Mouse (Mus musculus): Measurements from ENCODE around the gene Lifr. TPM values are rescaled to one million over a fixed set of nuclear protein-coding genes. Genes with fewer than 3 reads are reported as not detected.

The Lifr gene
- polyA plus RNA-seq, 1 experiment from 2014 or later, result 20.4 TPM

GRCm38 (mm10) chr15:7130691-7131225 is 40.3 kb downstream of the Lifr start:
- H3K27ac ChIP-seq (ENCODE audit: low read length), result no peak overlapping the region
- peak overlapping the region; percentile 75 for H3K4me3 ChIP-seq (replicated peaks; ENCODE audit: low read length)
- peak overlapping the region; percentile 90 for H3K4me2 ChIP-seq (ENCODE audit: low read depth, low read length)
- no peaks in the 10 kb centered on the region for H3K9me3 ChIP-seq (replicated peaks; ENCODE audit: control insufficient read depth, low read length)
- no peak for ATAC-seq (ENCODE audit: insufficient read depth, low FRiP score)
- peaks cover 18% of the 10 kb centered on the region for H3K4me1 ChIP-seq (ENCODE audit: control insufficient read depth, insufficient read depth, low read length)
- 28% methylated on average over 7 of the region's 7 CpGs for WGBS
- H3K27me3 ChIP-seq (ENCODE audit: control insufficient read depth, insufficient read depth, low read length), result no peaks in the 10 kb centered on the region
- H3K36me3 ChIP-seq (ENCODE audit: control insufficient read depth, insufficient read depth, low read length), result no peaks in the 10 kb centered on the region
- peak overlapping the region; percentile 84 for H3K9ac ChIP-seq (ENCODE audit: low read length)

- no peak for ATAC-seq (ENCODE audit: insufficient read depth, low FRiP score)
- H3K4me2 ChIP-seq (ENCODE audit: low read depth, low read length), result no peak overlapping the region
- no peaks in the 10 kb centered on the region for H3K9me3 ChIP-seq (replicated peaks; ENCODE audit: control insufficient read depth, low read length)
- peaks cover 24% of the 10 kb centered on the region for H3K4me1 ChIP-seq (ENCODE audit: control insufficient read depth, insufficient read depth, low read length)
- no peak overlapping the region for H3K27ac ChIP-seq (ENCODE audit: low read length)
- no peaks in the 10 kb centered on the region for H3K27me3 ChIP-seq (ENCODE audit: control insufficient read depth, insufficient read depth, low read length)
- H3K4me3 ChIP-seq (replicated peaks; ENCODE audit: low read length), result no peak overlapping the region
- no peak overlapping the region for H3K9ac ChIP-seq (ENCODE audit: low read length)
- WGBS, result 60% methylated on average over 13 of the region's 13 CpGs
- H3K36me3 ChIP-seq (ENCODE audit: control insufficient read depth, insufficient read depth, low read length), result no peaks in the 10 kb centered on the region
Observed at GRCm38 (mm10) chr15:7132741-7133140, 42.3 kb downstream of the Lifr start.

GRCm38 (mm10) chr15:7134454-7135052 is 44.1 kb downstream of the Lifr start:
- no peak overlapping the region for H3K4me3 ChIP-seq (replicated peaks; ENCODE audit: low read length)
- no peak overlapping the region for H3K4me2 ChIP-seq (ENCODE audit: low read depth, low read length)
- H3K9me3 ChIP-seq (replicated peaks; ENCODE audit: control insufficient read depth, low read length), result no peaks in the 10 kb centered on the region
- H3K36me3 ChIP-seq (ENCODE audit: control insufficient read depth, insufficient read depth, low read length), result no peaks in the 10 kb centered on the region
- no peak for ATAC-seq (ENCODE audit: insufficient read depth, low FRiP score)
- peaks cover 27% of the 10 kb centered on the region for H3K4me1 ChIP-seq (ENCODE audit: control insufficient read depth, insufficient read depth, low read length)
- no peak overlapping the region for H3K27ac ChIP-seq (ENCODE audit: low read length)
- no peak overlapping the region for H3K9ac ChIP-seq (ENCODE audit: low read length)
- 57% methylated on average over 11 of the region's 11 CpGs for WGBS
- H3K27me3 ChIP-seq (ENCODE audit: control insufficient read depth, insufficient read depth, low read length), result no peaks in the 10 kb centered on the region

- no peak for ATAC-seq (ENCODE audit: insufficient read depth, low FRiP score)
- H3K27ac ChIP-seq (ENCODE audit: low read length), result no peak overlapping the region
- H3K4me1 ChIP-seq (ENCODE audit: control insufficient read depth, insufficient read depth, low read length), result peaks cover 22% of the 10 kb centered on the region
- no peaks in the 10 kb centered on the region for H3K27me3 ChIP-seq (ENCODE audit: control insufficient read depth, insufficient read depth, low read length)
- H3K4me2 ChIP-seq (ENCODE audit: low read depth, low read length), result no peak overlapping the region
- no peak overlapping the region for H3K4me3 ChIP-seq (replicated peaks; ENCODE audit: low read length)
- no peaks in the 10 kb centered on the region for H3K36me3 ChIP-seq (ENCODE audit: control insufficient read depth, insufficient read depth, low read length)
- WGBS, result 60% methylated on average over 6 of the region's 6 CpGs
- H3K9me3 ChIP-seq (replicated peaks; ENCODE audit: control insufficient read depth, low read length), result no peaks in the 10 kb centered on the region
- no peak overlapping the region for H3K9ac ChIP-seq (ENCODE audit: low read length)
Observed at GRCm38 (mm10) chr15:7135982-7136562, 45.7 kb downstream of the Lifr start.

- no peaks in the 10 kb centered on the region for H3K36me3 ChIP-seq (ENCODE audit: control insufficient read depth, insufficient read depth, low read length)
- H3K9me3 ChIP-seq (replicated peaks; ENCODE audit: control insufficient read depth, low read length), result no peaks in the 10 kb centered on the region
- no peak overlapping the region for H3K9ac ChIP-seq (ENCODE audit: low read length)
- ATAC-seq (ENCODE audit: insufficient read depth, low FRiP score), result no peak
- no peak overlapping the region for H3K27ac ChIP-seq (ENCODE audit: low read length)
- H3K4me1 ChIP-seq (ENCODE audit: control insufficient read depth, insufficient read depth, low read length), result peaks cover 19% of the 10 kb centered on the region
- 81% methylated on average over 10 of the region's 10 CpGs for WGBS
- H3K4me3 ChIP-seq (replicated peaks; ENCODE audit: low read length), result no peak overlapping the region
- no peak overlapping the region for H3K4me2 ChIP-seq (ENCODE audit: low read depth, low read length)
- H3K27me3 ChIP-seq (ENCODE audit: control insufficient read depth, insufficient read depth, low read length), result no peaks in the 10 kb centered on the region
Observed at GRCm38 (mm10) chr15:7136912-7137311, 46.5 kb downstream of the Lifr start.

GRCm38 (mm10) chr15:7137607-7138006 is 47.2 kb downstream of the Lifr start:
- ATAC-seq (ENCODE audit: insufficient read depth, low FRiP score), result peak; percentile 35; the same call in 1 of the 2 replicates
- Histone ChIP-seq H3K36me3 (ENCODE audit: control insufficient read depth, insufficient read depth, low read length) (no peaks in the 10 kb centered on the region), H3K9me3 (replicated peaks; ENCODE audit: control insufficient read depth, low read length) (no peaks in the 10 kb centered on the region), H3K27ac (ENCODE audit: low read length) (no peak overlapping the region), H3K27me3 (ENCODE audit: control insufficient read depth, insufficient read depth, low read length) (no peaks in the 10 kb centered on the region), H3K4me1 (ENCODE audit: control insufficient read depth, insufficient read depth, low read length) (peaks cover 18% of the 10 kb centered on the region), H3K9ac (ENCODE audit: low read length) (peak overlapping the region; percentile 31; the same call in 1 of the 2 replicates), H3K4me2 (ENCODE audit: low read depth, low read length) (peak overlapping the region; percentile 31; the same call in 1 of the 2 replicates), H3K4me3 (replicated peaks; ENCODE audit: low read length) (no peak overlapping the region)
- WGBS, result 50% methylated on average over 12 of the region's 12 CpGs

GRCm38 (mm10) chr15:7138471-7138870 is 48.1 kb downstream of the Lifr start:
- Histone ChIP-seq H3K4me2 (ENCODE audit: low read depth, low read length) (no peak overlapping the region), H3K36me3 (ENCODE audit: control insufficient read depth, insufficient read depth, low read length) (no peaks in the 10 kb centered on the region), H3K9me3 (replicated peaks; ENCODE audit: control insufficient read depth, low read length) (no peaks in the 10 kb centered on the region), H3K4me3 (replicated peaks; ENCODE audit: low read length) (no peak overlapping the region), H3K4me1 (ENCODE audit: control insufficient read depth, insufficient read depth, low read length) (peaks cover 15% of the 10 kb centered on the region), H3K27me3 (ENCODE audit: control insufficient read depth, insufficient read depth, low read length) (no peaks in the 10 kb centered on the region), H3K27ac (ENCODE audit: low read length) (no peak overlapping the region), H3K9ac (ENCODE audit: low read length) (no peak overlapping the region)
- no peak for ATAC-seq (ENCODE audit: insufficient read depth, low FRiP score)
- 89% methylated on average over 14 of the region's 14 CpGs for WGBS

- H3K27me3 ChIP-seq (ENCODE audit: control insufficient read depth, insufficient read depth, low read length), result no peaks in the 10 kb centered on the region
- H3K9me3 ChIP-seq (replicated peaks; ENCODE audit: control insufficient read depth, low read length), result no peaks in the 10 kb centered on the region
- H3K4me1 ChIP-seq (ENCODE audit: control insufficient read depth, insufficient read depth, low read length), result peaks cover 28% of the 10 kb centered on the region
- 76% methylated on average over 7 of the region's 7 CpGs for WGBS
- H3K36me3 ChIP-seq (ENCODE audit: control insufficient read depth, insufficient read depth, low read length), result no peaks in the 10 kb centered on the region
- no peak overlapping the region for H3K4me3 ChIP-seq (replicated peaks; ENCODE audit: low read length)
- no peak overlapping the region for H3K27ac ChIP-seq (ENCODE audit: low read length)
- no peak for ATAC-seq (ENCODE audit: insufficient read depth, low FRiP score)
- H3K9ac ChIP-seq (ENCODE audit: low read length), result no peak overlapping the region
- H3K4me2 ChIP-seq (ENCODE audit: low read depth, low read length), result no peak overlapping the region
Observed at GRCm38 (mm10) chr15:7140322-7140721, 49.9 kb downstream of the Lifr start.

- 70% methylated on average over 13 of the region's 13 CpGs for WGBS
- Histone ChIP-seq H3K4me2 (ENCODE audit: low read depth, low read length) (no peak overlapping the region), H3K9ac (ENCODE audit: low read length) (no peak overlapping the region), H3K9me3 (replicated peaks; ENCODE audit: control insufficient read depth, low read length) (no peaks in the 10 kb centered on the region), H3K4me1 (ENCODE audit: control insufficient read depth, insufficient read depth, low read length) (peaks cover 31% of the 10 kb centered on the region), H3K27me3 (ENCODE audit: control insufficient read depth, insufficient read depth, low read length) (no peaks in the 10 kb centered on the region), H3K4me3 (replicated peaks; ENCODE audit: low read length) (no peak overlapping the region), H3K36me3 (ENCODE audit: control insufficient read depth, insufficient read depth, low read length) (no peaks in the 10 kb centered on the region), H3K27ac (ENCODE audit: low read length) (no peak overlapping the region)
- ATAC-seq (ENCODE audit: insufficient read depth, low FRiP score), result no peak
Observed at GRCm38 (mm10) chr15:7141246-7141645, 50.8 kb downstream of the Lifr start.
